Mouse (Mus musculus): Measurements from ENCODE around the gene Dntt. TPM values are rescaled to one million over a fixed set of nuclear protein-coding genes. Genes with fewer than 3 reads are reported as not detected.

The Dntt gene
- polyA plus RNA-seq, 1 experiment from 2014 or later: 0.06 TPM

DNA sequence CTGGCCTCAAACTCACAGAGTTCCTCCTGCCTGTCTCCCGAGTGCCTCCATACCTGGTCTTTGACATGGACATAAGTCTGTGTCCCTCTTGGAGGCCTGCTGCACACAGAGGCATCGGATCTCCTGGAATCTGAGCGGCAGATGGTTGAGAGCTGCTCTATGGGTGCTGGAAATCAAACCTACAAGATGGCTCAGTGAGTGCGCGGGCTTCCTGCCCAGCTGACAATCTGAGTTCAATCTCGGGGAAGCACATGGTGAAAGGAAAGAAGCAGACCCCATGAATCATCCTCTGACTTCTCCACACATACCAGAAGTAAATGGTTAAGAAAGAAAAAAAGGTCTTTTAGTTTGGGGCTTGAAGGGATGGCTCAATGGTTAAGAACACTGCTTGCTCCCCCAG is 2.8 kb downstream of the Dntt start:
- no peak for ATAC-seq (replicated peaks; ENCODE audit: insufficient number of reproducible peaks, insufficient read depth, low FRiP score, low read depth)
- H3K9me3 ChIP-seq (replicated peaks): no peaks in the 10 kb centered on the region
- no peak overlapping the region for H3K27ac ChIP-seq
- no peaks in the 10 kb centered on the region for H3K27me3 ChIP-seq
- WGBS: 60% methylated on average over 6 of the region's 6 CpGs
- H3K4me2 ChIP-seq: no peak overlapping the region
- H3K9ac ChIP-seq: no peak overlapping the region
- no peaks in the 10 kb centered on the region for H3K36me3 ChIP-seq
- H3K4me3 ChIP-seq: no peak overlapping the region
- no peaks in the 10 kb centered on the region for H3K4me1 ChIP-seq (replicated peaks)

DNA sequence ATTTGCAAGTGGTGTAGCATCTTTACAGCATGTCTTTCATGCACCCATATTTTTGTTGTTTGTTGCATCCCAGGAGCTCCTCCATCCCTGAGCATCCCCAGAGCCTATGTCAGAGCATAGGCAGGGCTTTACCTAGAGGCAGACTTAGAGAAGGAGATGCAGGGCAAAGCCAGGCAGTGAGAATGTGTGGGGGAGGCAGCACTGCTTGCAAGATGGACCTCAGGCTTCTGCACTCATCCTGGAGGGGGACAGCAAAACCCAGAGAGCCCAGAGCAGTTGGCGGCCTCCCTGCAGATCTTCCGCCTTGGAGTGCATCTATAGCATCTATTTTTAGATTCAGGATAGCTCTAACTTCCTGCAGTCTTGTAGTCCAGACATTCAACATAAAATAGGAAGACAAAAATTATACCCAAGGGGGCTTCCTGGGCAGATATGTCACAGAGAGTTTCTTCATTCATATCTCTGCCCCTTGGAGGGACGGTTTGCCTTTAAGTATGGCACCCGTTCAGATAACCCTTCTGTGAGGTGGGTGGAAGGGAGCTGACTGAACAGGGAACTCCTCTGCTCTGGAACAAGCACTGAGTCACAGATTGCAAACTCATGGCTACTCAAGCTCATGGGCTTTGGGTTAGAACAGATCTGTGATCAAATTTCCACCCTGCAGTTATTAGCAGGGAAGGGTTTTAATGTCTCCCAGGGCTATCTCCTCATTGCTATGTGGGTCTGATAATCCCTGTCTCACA is 6.9 kb downstream of the Dntt start:
- 32% methylated on average over 4 of the region's 4 CpGs for WGBS
- no peaks in the 10 kb centered on the region for H3K9me3 ChIP-seq (replicated peaks)
- H3K4me3 ChIP-seq: no peak overlapping the region
- H3K9ac ChIP-seq: no peak overlapping the region
- H3K4me2 ChIP-seq: no peak overlapping the region
- ATAC-seq (replicated peaks; ENCODE audit: insufficient number of reproducible peaks, insufficient read depth, low FRiP score, low read depth): no peak
- no peaks in the 10 kb centered on the region for H3K4me1 ChIP-seq (replicated peaks)
- no peaks in the 10 kb centered on the region for H3K27me3 ChIP-seq
- no peak overlapping the region for H3K27ac ChIP-seq
- no peaks in the 10 kb centered on the region for H3K36me3 ChIP-seq

DNA sequence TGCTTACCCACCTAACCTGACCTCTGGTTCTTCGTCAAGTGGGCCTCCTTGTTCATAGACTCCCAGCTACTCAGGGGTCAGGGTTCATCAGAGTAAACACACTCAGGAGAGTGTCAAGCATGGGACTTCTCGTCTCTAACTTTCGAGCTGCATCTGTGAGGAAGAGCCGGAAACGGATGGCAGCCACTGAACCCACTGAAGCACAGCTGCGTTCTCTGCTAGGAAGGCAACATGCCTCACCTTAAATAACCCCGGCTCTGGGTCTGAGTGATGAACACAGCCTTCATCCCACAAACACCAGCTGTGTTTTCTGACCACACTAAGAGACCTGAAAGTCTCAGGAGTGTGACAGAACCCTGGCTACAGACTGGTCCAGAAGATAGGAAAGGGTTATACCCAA is 10.0 kb downstream of the Dntt start:
- Histone ChIP-seq H3K9me3 (replicated peaks) (no peaks in the 10 kb centered on the region), H3K4me3 (no peak overlapping the region), H3K36me3 (no peaks in the 10 kb centered on the region), H3K27me3 (no peaks in the 10 kb centered on the region), H3K9ac (no peak overlapping the region), H3K4me1 (replicated peaks) (no peaks in the 10 kb centered on the region), H3K4me2 (no peak overlapping the region), H3K27ac (no peak overlapping the region)
- no peak for ATAC-seq (replicated peaks; ENCODE audit: insufficient number of reproducible peaks, insufficient read depth, low FRiP score, low read depth)
- WGBS: 68% methylated on average over 7 of the region's 7 CpGs

DNA sequence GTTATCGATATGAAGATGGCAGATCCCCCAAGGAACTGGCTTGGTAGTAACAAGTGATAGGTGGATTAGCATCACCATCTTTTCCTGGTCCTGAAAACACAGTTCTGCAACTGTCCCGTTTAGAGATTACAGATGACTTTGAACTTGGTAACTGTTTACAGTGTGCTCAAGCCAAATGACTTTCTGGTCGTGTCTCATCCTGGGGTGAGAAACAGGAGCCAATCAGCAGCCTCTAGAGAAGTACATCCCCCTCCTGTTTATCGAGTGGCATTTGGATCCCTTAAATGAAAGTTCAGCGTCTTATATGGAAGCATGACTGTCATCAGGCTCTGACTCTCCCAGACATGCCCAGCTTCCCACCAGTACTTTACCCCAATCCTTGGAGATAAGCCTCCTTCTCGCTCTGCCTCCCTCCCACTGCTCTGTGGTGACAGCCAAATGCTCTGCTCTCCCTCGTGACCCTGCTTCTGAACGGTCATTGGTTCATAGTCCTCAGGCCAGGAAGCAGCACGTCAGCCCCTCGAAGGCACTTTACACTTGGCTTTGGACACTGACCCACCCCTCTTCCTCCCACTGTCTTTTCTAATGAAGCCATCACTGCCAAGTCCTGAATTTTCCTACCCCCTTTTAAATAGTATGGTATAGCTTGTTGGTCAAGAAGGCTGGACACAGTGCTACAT is 16.2 kb downstream of the Dntt start:
- no peak overlapping the region for H3K27ac ChIP-seq
- H3K4me2 ChIP-seq: 0 out of 2 replicates have a peak overlapping the region, but pooled peaks have one; percentile 21
- no peaks in the 10 kb centered on the region for H3K9me3 ChIP-seq (replicated peaks)
- no peak overlapping the region for H3K4me3 ChIP-seq
- no peaks in the 10 kb centered on the region for H3K27me3 ChIP-seq
- H3K4me1 ChIP-seq (replicated peaks): no peaks in the 10 kb centered on the region
- H3K9ac ChIP-seq: no peak overlapping the region
- ATAC-seq (replicated peaks; ENCODE audit: insufficient number of reproducible peaks, insufficient read depth, low FRiP score, low read depth): 0 out of 2 replicates have a peak, but pooled peaks have one; percentile 39
- 23% methylated on average over 10 of the region's 10 CpGs for WGBS
- no peaks in the 10 kb centered on the region for H3K36me3 ChIP-seq

DNA sequence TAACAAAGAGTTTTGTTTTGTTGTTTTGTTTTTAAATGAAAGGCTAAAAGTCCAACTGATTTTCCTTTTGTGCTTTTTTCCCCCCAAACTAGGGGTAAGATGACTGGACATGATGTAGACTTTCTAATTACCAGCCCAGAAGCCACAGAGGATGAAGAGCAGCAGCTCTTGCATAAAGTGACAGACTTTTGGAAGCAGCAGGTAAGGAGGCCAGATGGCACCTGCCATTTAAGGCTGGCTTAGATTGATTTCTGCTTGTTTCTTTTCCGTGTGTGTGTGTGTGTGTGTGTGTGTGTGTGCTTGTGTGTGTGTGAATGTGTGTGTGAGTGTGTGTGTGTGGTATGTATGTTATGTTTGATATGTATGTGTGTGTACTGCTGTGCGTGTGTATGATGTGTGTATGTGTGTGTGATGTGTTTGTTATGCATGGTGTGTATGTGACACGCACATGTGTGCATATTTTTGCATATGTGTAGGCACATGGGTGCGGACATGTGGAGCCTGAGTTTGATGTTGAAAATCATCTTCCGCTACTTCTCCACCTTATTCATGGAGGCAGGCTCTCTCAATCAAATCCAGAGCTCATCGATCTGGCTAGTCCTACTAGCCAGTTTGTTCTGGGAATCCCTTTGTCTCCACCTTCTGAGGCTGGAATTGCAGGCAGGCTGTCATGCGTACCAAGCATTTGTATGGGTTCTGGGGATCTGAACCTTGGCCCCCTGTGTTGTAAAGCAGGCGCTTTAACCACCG is 18.5 kb downstream of the Dntt start:
- Histone ChIP-seq H3K36me3 (no peaks in the 10 kb centered on the region), H3K4me2 (no peak overlapping the region)
- WGBS: 83% methylated on average over 9 of the region's 9 CpGs

DNA sequence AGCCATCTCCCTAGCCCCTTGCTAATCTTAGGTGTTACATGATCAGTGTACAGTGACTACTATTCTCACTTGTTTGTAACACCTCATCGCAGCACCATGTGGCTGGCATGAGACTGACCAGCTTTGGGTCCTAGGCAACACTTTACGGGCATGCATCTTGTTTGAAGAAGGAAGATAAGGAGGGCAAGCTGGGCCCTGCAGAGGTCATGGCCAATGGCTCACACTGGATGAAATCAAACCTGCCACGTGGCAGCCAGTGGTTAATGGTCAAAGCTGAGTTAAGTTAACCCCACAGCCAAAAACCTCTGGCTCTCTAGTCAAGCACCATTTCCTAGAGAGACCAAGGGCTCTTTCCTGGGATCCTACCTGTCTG is 19.1 kb downstream of the Dntt start:
- Histone ChIP-seq H3K4me1 (replicated peaks) (no peaks in the 10 kb centered on the region), H3K4me3 (no peak overlapping the region), H3K9ac (no peak overlapping the region), H3K4me2 (no peak overlapping the region), H3K36me3 (no peaks in the 10 kb centered on the region), H3K27ac (no peak overlapping the region), H3K27me3 (no peaks in the 10 kb centered on the region), H3K9me3 (replicated peaks) (no peaks in the 10 kb centered on the region)
- 69% methylated on average over 3 of the region's 3 CpGs for WGBS
- ATAC-seq (replicated peaks; ENCODE audit: insufficient number of reproducible peaks, insufficient read depth, low FRiP score, low read depth): no peak

More for the DNA sequence above, 18.5 kb downstream of the Dntt start:
- ATAC-seq (replicated peaks; ENCODE audit: insufficient number of reproducible peaks, insufficient read depth, low FRiP score, low read depth): no peak
- H3K9ac ChIP-seq: no peak overlapping the region
- H3K9me3 ChIP-seq (replicated peaks): no peaks in the 10 kb centered on the region
- no peaks in the 10 kb centered on the region for H3K27me3 ChIP-seq
- no peak overlapping the region for H3K27ac ChIP-seq
- no peak overlapping the region for H3K4me3 ChIP-seq
- H3K4me1 ChIP-seq (replicated peaks): no peaks in the 10 kb centered on the region

DNA sequence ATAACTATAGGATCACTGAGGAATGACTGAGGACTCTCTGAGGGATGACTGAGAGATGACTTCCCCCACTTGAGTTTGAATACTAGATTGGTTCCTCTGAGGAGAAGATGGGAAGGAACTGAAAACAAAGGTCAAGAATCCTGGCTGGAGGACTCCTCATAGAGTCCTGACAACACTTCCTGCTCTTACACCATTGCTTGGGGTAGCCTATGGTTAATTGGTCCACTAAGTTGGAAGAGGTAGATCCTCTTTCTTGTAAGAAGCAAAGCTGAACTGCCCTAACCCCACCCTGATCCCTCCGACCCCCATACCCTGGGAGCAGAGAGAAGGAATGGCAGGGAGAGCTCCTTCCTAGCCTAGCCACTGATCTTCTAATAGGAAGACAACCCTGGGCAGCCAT is 22.6 kb downstream of the Dntt start:
- 72% methylated on average over 1 of the region's 1 CpGs for WGBS
- no peak overlapping the region for H3K4me2 ChIP-seq
- H3K36me3 ChIP-seq: no peaks in the 10 kb centered on the region
- no peak for ATAC-seq (replicated peaks; ENCODE audit: insufficient number of reproducible peaks, insufficient read depth, low FRiP score, low read depth)
- H3K9ac ChIP-seq: no peak overlapping the region
- H3K4me1 ChIP-seq (replicated peaks): no peaks in the 10 kb centered on the region
- H3K27me3 ChIP-seq: no peaks in the 10 kb centered on the region
- H3K27ac ChIP-seq: no peak overlapping the region
- H3K4me3 ChIP-seq: no peak overlapping the region
- no peaks in the 10 kb centered on the region for H3K9me3 ChIP-seq (replicated peaks)

DNA sequence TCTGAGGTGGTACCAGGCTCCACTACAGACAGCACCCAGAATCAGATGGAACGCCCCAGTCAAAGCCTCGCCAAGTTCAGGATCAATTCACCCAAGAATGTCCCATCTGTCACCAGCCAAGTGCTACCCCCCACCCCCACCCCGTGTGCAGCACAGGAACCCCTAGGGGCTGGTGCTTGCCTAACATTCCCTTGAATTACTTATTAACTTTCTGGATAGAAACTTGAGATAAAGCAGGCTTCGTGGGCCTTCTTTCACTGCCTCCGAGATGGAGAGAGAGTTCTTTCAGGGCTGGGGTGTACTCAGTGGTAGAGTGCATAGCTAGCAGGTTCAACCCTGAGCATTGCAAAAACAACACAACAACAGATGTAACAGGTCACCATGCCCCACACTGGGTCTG is 23.2 kb downstream of the Dntt start:
- no peak for ATAC-seq (replicated peaks; ENCODE audit: insufficient number of reproducible peaks, insufficient read depth, low FRiP score, low read depth)
- Histone ChIP-seq H3K27me3 (no peaks in the 10 kb centered on the region), H3K4me3 (no peak overlapping the region), H3K27ac (no peak overlapping the region), H3K9me3 (replicated peaks) (no peaks in the 10 kb centered on the region), H3K9ac (no peak overlapping the region), H3K36me3 (no peaks in the 10 kb centered on the region), H3K4me1 (replicated peaks) (no peaks in the 10 kb centered on the region), H3K4me2 (no peak overlapping the region)
- WGBS: 59% methylated on average over 5 of the region's 5 CpGs

DNA sequence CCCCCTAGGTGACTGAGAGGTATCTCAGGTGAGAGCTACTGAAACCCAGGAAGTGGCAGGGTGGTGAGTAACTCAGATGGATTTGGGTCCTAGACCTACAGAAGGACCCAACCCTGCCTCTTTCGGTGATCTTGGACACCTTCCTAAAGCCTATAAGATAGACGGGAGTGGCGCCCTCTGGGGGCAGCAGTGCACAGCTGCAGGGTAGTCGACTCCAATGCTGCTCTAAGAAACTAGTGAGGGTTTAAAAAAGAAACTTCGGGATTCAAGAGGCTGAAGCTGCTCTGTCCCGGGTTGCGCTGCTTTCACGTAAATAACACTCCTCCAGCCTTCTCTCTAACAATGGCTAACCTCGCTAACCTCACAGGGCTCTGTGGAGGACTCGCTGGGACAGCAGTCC is 24.5 kb downstream of the Dntt start:
- Histone ChIP-seq H3K4me1 (replicated peaks) (no peaks in the 10 kb centered on the region), H3K27me3 (no peaks in the 10 kb centered on the region), H3K36me3 (no peaks in the 10 kb centered on the region), H3K9ac (no peak overlapping the region), H3K4me3 (no peak overlapping the region), H3K9me3 (replicated peaks) (no peaks in the 10 kb centered on the region), H3K27ac (no peak overlapping the region), H3K4me2 (no peak overlapping the region)
- ATAC-seq (replicated peaks; ENCODE audit: insufficient number of reproducible peaks, insufficient read depth, low FRiP score, low read depth): no peak
- WGBS: 28% methylated on average over 10 of the region's 10 CpGs

DNA sequence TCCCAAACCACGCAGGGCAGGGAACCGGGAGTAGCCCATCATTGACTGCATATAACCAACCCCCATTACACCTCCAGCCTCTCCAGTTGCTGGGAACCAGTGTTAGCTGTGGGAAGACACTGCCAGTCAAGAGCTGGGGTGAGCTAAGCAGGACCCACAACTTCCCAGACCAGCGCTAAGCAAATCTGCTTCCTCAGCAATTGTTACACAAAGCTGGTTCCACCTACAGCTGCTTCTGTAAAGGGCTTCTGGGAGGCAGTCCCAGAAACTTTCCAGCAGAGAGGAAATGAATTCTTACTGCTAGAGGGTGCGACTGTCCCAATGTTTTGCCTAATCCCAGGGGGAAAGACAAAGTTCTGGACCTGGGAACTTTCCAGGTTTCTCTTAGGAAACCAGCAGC is 25.6 kb downstream of the Dntt start:
- Histone ChIP-seq H3K9me3 (replicated peaks) (no peaks in the 10 kb centered on the region), H3K4me1 (replicated peaks) (no peaks in the 10 kb centered on the region), H3K4me2 (no peak overlapping the region), H3K4me3 (no peak overlapping the region), H3K36me3 (no peaks in the 10 kb centered on the region), H3K27me3 (no peaks in the 10 kb centered on the region), H3K27ac (no peak overlapping the region), H3K9ac (no peak overlapping the region)
- 54% methylated on average over 4 of the region's 4 CpGs for WGBS
- ATAC-seq (replicated peaks; ENCODE audit: insufficient number of reproducible peaks, insufficient read depth, low FRiP score, low read depth): no peak

DNA sequence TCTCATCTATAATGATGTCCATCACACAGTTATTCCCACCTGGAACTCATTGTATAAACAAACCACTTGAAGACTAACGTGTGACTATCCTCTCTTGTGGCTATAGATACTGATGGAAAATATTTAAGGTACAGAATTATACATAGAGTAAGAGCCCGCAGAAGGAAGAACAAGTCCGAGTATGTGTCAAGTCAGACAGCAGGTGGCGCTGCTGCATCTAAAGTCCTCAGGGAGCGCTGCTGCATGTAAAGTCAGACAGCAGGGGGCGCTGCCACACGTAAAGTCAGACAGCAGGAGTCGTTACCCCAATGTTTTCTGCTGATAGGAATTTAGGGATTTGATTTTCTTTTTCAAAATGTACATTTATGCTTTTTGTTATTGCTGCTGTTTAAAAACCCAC is 42.4 kb downstream of the Dntt start:
- Histone ChIP-seq H3K4me3 (no peak overlapping the region), H3K27me3 (peaks cover 9% of the 10 kb centered on the region; the same call in 1 of the 2 replicates), H3K9me3 (replicated peaks) (no peaks in the 10 kb centered on the region), H3K9ac (no peak overlapping the region), H3K36me3 (no peaks in the 10 kb centered on the region), H3K4me1 (replicated peaks) (no peaks in the 10 kb centered on the region), H3K27ac (no peak overlapping the region), H3K4me2 (no peak overlapping the region)
- no peak for ATAC-seq (replicated peaks; ENCODE audit: insufficient number of reproducible peaks, insufficient read depth, low FRiP score, low read depth)
- 7% methylated on average over 8 of the region's 8 CpGs for WGBS
